Mouse (Mus musculus) MEL-GATA-1-ER (cell line): ENCODE measurements at regions not wholly inside any gene's neighbourhood (a gene's known extent, or its start where the extent isn't known, plus 50 kb on each side); places are given as distances from the start of the nearest gene placed in this dataset.
"Not testable (repeated sequence)": the region's sequence is repeated elsewhere in the genome, so short reads cannot be mapped to it uniquely, and the experiment has no call there.

ENCODE experiments used
- DNase-seq: peaks from one replicate; pipeline ENCODE4 v3.0.0-alpha.2; 2012; ENCODE audit warnings: low read depth; ENCODE audit errors: extremely low read depth

GRCm38 (mm10) chr15:25252648-25253567, 160.7 kb downstream of the Basp1 start:
- no peak for DNase-seq

- no peak for DNase-seq
Observed at GRCm38 (mm10) chr15:25245631-25246030, 167.9 kb downstream of the Basp1 start.

- no peak for DNase-seq
Observed at GRCm38 (mm10) chr15:25237665-25238664, 175.6 kb downstream of the Basp1 start.

GRCm38 (mm10) chr15:25236191-25236723, 177.3 kb downstream of the Basp1 start:
- DNase-seq = no peak

GRCm38 (mm10) chr15:25234064-25234700, 179.4 kb downstream of the Basp1 start:
- DNase-seq = no peak

- no peak for DNase-seq
Observed at GRCm38 (mm10) chr15:25230213-25230612, 183.4 kb downstream of the Basp1 start.

GRCm38 (mm10) chr15:25229807-25230206, 183.8 kb downstream of the Basp1 start:
- DNase-seq = no peak

GRCm38 (mm10) chr15:25227496-25227895, 186.1 kb downstream of the Basp1 start:
- DNase-seq = no peak

- DNase-seq = no peak
Observed at GRCm38 (mm10) chr15:25225936-25226335, 187.6 kb downstream of the Basp1 start.

GRCm38 (mm10) chr15:25225431-25225830, 188.1 kb downstream of the Basp1 start:
- DNase-seq = no peak

- no peak for DNase-seq
Observed at GRCm38 (mm10) chr15:25221749-25222148, 191.8 kb downstream of the Basp1 start.

GRCm38 (mm10) chr15:25216375-25216774, 197.2 kb downstream of the Basp1 start:
- no peak for DNase-seq

- no peak for DNase-seq
Observed at GRCm38 (mm10) chr15:25202097-25202496, 211.5 kb downstream of the Basp1 start.

- DNase-seq = not testable (repeated sequence)
Observed at GRCm38 (mm10) chr15:25200249-25200648, 213.3 kb downstream of the Basp1 start.

- DNase-seq = no peak
Observed at GRCm38 (mm10) chr15:25187881-25188326, 225.7 kb downstream of the Basp1 start.

- DNase-seq = no peak
Observed at GRCm38 (mm10) chr15:25172755-25173154, 240.8 kb downstream of the Basp1 start.

- no peak for DNase-seq
Observed at GRCm38 (mm10) chr15:25146371-25146770, 267.2 kb downstream of the Basp1 start.

- no peak for DNase-seq
Observed at GRCm38 (mm10) chr15:25144228-25144627, 269.3 kb downstream of the Basp1 start.

GRCm38 (mm10) chr15:25140389-25141181, 273.0 kb downstream of the Basp1 start:
- DNase-seq = no peak

- no peak for DNase-seq
Observed at GRCm38 (mm10) chr15:25137091-25137490, 276.5 kb downstream of the Basp1 start.
